Mouse (Mus musculus): ENCODE results near the gene Otulin. TPM values are rescaled to one million over a fixed set of nuclear protein-coding genes. Genes with fewer than 3 reads are reported as not detected.

Otulin gene
- polyA plus RNA-seq, 1 experiment from 2014 or later, result 28.7 TPM

GRCm38 (mm10) chr15:27530023-27530422, 100.5 kb downstream of the Otulin start:
- peaks cover 19% of the 10 kb centered on the region for H3K4me1 ChIP-seq
- H3K27me3 ChIP-seq, result no peaks in the 10 kb centered on the region
- H3K9me3 ChIP-seq, result no peaks in the 10 kb centered on the region
- no peak overlapping the region for H3K9ac ChIP-seq
- no peak overlapping the region for H3K27ac ChIP-seq
- ATAC-seq (ENCODE audit: low FRiP score, low read depth), result no peak
- no peak overlapping the region for H3K4me3 ChIP-seq
- no peak overlapping the region for H3K4me2 ChIP-seq (replicated peaks)
- 80% methylated on average over 4 of the region's 4 CpGs for WGBS
- H3K36me3 ChIP-seq, result no peaks in the 10 kb centered on the region

DNA sequence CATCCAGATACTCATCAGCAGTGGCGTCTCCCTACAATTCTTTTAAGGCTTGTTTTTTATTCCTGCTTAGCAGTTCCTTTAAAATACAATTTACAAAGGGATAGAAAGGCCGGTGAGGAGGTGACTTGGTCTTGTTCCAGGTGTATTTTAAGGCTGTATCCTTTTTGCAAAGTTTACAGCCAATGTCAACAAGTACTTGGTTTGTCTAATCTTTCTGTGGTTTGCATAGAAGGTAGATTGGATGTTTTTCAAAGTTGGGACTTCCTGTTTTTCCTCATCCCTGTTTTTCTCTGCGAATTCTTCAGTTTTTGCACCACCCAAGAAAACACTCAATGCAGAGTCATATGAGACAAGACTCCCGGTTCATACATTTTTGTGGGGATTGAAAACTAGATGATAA, 101.6 kb downstream of the Otulin start:
- Histone ChIP-seq H3K9ac (no peak overlapping the region), H3K27me3 (no peaks in the 10 kb centered on the region), H3K4me3 (no peak overlapping the region), H3K36me3 (no peaks in the 10 kb centered on the region), H3K27ac (no peak overlapping the region), H3K4me1 (peaks cover 14% of the 10 kb centered on the region), H3K4me2 (replicated peaks) (no peak overlapping the region), H3K9me3 (no peaks in the 10 kb centered on the region)
- ATAC-seq (ENCODE audit: low FRiP score, low read depth), result no peak
- 80% methylated on average over 4 of the region's 4 CpGs for WGBS

- 77% methylated on average over 12 of the region's 12 CpGs for WGBS
- Histone ChIP-seq H3K36me3 (no peaks in the 10 kb centered on the region), H3K9me3 (no peaks in the 10 kb centered on the region), H3K9ac (no peak overlapping the region), H3K4me3 (no peak overlapping the region), H3K4me1 (peaks cover 5% of the 10 kb centered on the region; the same call in 1 of the 2 replicates), H3K27me3 (no peaks in the 10 kb centered on the region), H3K4me2 (replicated peaks) (no peak overlapping the region), H3K27ac (no peak overlapping the region)
- ATAC-seq (ENCODE audit: low FRiP score, low read depth), result no peak
Observed at GRCm38 (mm10) chr15:27525233-27526005, 105.1 kb downstream of the Otulin start.

DNA sequence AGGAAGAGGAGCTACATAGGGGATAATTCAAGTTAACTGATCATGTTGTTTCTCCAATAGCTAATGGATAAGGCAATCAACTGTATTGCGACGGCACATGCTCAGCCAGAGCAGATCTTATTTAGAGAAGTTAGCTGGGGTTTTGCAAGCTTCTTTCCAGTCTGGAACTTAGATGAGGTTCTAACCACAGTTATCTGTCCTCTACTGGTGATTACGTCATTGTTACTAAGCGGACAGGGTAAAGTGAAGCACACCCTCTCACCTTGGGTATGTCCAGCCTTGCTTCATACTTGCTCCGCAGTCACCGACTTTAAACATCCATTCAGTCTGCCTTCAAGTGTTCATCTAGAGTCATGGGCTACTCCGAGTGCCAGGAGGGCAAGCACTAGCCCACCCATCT, 110.6 kb downstream of the Otulin start:
- 93% methylated on average over 7 of the region's 7 CpGs for WGBS

DNA sequence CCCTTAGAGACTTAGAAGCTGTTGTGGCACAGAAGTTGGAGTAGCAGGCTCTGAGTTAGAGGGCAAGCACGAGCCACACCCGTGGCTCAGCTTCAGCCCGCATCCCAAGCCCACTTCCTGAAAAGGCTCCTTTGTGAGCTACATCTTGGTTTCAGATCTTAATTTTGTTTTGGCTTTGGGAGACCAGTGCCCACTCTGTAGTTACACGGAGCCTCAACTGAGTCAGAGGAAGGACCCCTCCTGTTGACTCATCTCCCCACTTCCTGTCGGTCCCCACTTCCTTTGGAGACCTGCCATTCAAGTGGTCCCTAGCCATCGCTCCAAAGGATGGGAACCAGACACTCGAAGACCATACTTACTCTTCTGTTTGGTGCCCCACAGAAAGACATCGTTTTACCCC, 112.5 kb downstream of the Otulin start:
- no peak overlapping the region for H3K4me3 ChIP-seq
- no peak overlapping the region for H3K27ac ChIP-seq
- no peak for ATAC-seq (ENCODE audit: low FRiP score, low read depth)
- no peaks in the 10 kb centered on the region for H3K4me1 ChIP-seq
- H3K4me2 ChIP-seq (replicated peaks), result no peak overlapping the region
- H3K27me3 ChIP-seq, result no peaks in the 10 kb centered on the region
- no peak overlapping the region for H3K9ac ChIP-seq
- no peaks in the 10 kb centered on the region for H3K9me3 ChIP-seq
- WGBS, result 84% methylated on average over 8 of the region's 8 CpGs
- H3K36me3 ChIP-seq, result no peaks in the 10 kb centered on the region

More for the DNA sequence above, 110.6 kb downstream of the Otulin start:
- Histone ChIP-seq H3K9ac (no peak overlapping the region), H3K9me3 (no peaks in the 10 kb centered on the region), H3K27me3 (no peaks in the 10 kb centered on the region), H3K4me3 (no peak overlapping the region), H3K4me2 (replicated peaks) (no peak overlapping the region), H3K36me3 (no peaks in the 10 kb centered on the region), H3K27ac (no peak overlapping the region), H3K4me1 (no peaks in the 10 kb centered on the region)
- ATAC-seq (ENCODE audit: low FRiP score, low read depth), result no peak

- ATAC-seq (ENCODE audit: low FRiP score, low read depth), result no peak
- 74% methylated on average over 1 of the region's 1 CpGs for WGBS
- H3K27ac ChIP-seq, result no peak overlapping the region
- H3K27me3 ChIP-seq, result no peaks in the 10 kb centered on the region
- no peaks in the 10 kb centered on the region for H3K36me3 ChIP-seq
- H3K4me3 ChIP-seq, result no peak overlapping the region
- no peak overlapping the region for H3K4me2 ChIP-seq (replicated peaks)
- no peaks in the 10 kb centered on the region for H3K9me3 ChIP-seq
- no peak overlapping the region for H3K9ac ChIP-seq
- H3K4me1 ChIP-seq, result no peaks in the 10 kb centered on the region
Observed at GRCm38 (mm10) chr15:27516927-27517326, 113.6 kb downstream of the Otulin start.

- H3K4me3 ChIP-seq, result no peak overlapping the region
- H3K36me3 ChIP-seq, result no peaks in the 10 kb centered on the region
- no peak overlapping the region for H3K9ac ChIP-seq
- H3K27ac ChIP-seq, result no peak overlapping the region
- no peaks in the 10 kb centered on the region for H3K9me3 ChIP-seq
- WGBS, result 81% methylated on average over 17 of the region's 17 CpGs
- H3K27me3 ChIP-seq, result no peaks in the 10 kb centered on the region
- no peak overlapping the region for H3K4me2 ChIP-seq (replicated peaks)
- peaks cover 13% of the 10 kb centered on the region for H3K4me1 ChIP-seq
- no peak for ATAC-seq (ENCODE audit: low FRiP score, low read depth)
Observed at GRCm38 (mm10) chr15:27508982-27509381, 121.5 kb downstream of the Otulin start.

- no peak overlapping the region for H3K27ac ChIP-seq
- H3K4me1 ChIP-seq, result peaks cover 16% of the 10 kb centered on the region
- no peak overlapping the region for H3K4me2 ChIP-seq (replicated peaks)
- no peaks in the 10 kb centered on the region for H3K36me3 ChIP-seq
- no peak for ATAC-seq (ENCODE audit: low FRiP score, low read depth)
- H3K9ac ChIP-seq, result no peak overlapping the region
- no peaks in the 10 kb centered on the region for H3K27me3 ChIP-seq
- H3K4me3 ChIP-seq, result no peak overlapping the region
- no peaks in the 10 kb centered on the region for H3K9me3 ChIP-seq
- 81% methylated on average over 7 of the region's 7 CpGs for WGBS
Observed at GRCm38 (mm10) chr15:27508169-27508568, 122.3 kb downstream of the Otulin start.

DNA sequence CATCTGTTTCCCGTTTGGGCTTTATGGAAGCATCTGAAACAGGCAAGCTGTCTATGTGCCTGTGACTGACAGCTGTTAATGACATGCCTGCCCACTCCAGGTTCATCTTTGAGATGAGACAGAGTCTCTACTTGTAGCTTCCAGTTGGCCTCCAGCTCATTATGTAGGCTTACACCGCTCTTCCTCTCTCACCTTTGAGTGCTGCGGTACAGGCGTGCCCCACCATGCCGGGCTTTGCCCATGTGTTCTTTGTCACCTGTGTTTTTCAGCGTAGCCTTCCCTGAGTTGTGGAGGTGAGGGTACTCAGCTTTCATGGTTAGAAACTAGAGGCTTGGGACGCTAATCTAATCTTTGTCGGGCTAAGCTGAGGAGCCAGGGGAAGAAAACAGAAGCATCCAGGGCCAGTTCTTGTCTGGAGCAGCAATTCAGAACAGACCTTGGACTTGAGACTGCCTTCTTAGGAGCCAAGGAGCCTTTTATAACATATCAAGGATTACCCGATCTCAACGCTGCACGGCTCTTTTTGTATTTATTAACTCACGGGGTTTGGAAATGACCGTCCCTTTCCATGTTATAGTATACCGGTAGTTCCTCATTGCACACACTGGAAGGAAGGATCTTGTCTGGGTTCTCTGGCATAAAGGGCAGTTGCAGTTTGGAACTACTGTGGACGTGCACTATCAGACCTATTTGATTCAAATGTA, 123.4 kb downstream of the Otulin start:
- WGBS, result 79% methylated on average over 15 of the region's 15 CpGs
- no peaks in the 10 kb centered on the region for H3K9me3 ChIP-seq
- H3K27me3 ChIP-seq, result no peaks in the 10 kb centered on the region
- H3K36me3 ChIP-seq, result no peaks in the 10 kb centered on the region
- H3K9ac ChIP-seq, result no peak overlapping the region
- no peak overlapping the region for H3K4me2 ChIP-seq (replicated peaks)
- no peak overlapping the region for H3K4me3 ChIP-seq
- peaks cover 16% of the 10 kb centered on the region for H3K4me1 ChIP-seq
- ATAC-seq (ENCODE audit: low FRiP score, low read depth), result no peak
- no peak overlapping the region for H3K27ac ChIP-seq

DNA sequence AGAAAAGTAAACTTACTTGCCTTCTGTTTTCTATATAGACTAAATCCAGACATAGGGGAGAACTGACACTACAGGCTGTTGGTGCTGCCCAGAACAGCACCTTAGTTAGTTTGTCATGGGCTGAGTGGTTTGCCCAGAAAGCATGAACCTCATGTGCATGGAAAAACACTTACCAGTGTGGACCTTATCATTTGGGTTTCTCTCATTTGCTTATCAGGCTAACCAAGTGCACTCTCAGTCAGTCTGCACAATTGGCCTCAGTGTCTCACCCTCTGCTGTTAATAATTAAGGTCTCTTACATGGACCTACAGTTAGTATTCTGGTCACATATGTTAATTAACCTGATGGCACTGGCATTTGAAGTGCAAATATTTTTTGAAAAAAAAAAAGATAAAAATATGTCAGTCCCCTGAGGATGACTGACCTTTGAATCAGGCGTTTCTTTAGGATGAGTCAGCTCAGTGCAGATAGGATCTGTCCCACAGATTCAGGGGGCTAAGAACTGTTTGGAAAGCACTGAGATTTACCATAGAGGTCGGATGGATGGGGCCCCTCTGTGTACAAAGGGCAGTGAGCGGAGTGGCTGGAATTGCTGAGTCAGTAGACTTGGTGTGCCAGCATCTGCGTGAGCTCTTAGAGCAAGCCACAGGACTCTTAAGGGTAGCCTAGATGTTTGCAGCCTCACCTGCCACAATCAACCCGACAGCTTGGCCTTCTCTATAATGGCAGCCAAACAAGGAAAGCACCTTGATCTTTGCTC, 124.2 kb downstream of the Otulin start:
- H3K36me3 ChIP-seq, result no peaks in the 10 kb centered on the region
- no peak overlapping the region for H3K4me3 ChIP-seq
- H3K9ac ChIP-seq, result no peak overlapping the region
- 60% methylated on average over 5 of the region's 5 CpGs for WGBS
- H3K27ac ChIP-seq, result no peak overlapping the region
- H3K4me2 ChIP-seq (replicated peaks), result no peak overlapping the region
- no peak for ATAC-seq (ENCODE audit: low FRiP score, low read depth)
- peaks cover 16% of the 10 kb centered on the region for H3K4me1 ChIP-seq
- no peaks in the 10 kb centered on the region for H3K9me3 ChIP-seq
- H3K27me3 ChIP-seq, result no peaks in the 10 kb centered on the region

DNA sequence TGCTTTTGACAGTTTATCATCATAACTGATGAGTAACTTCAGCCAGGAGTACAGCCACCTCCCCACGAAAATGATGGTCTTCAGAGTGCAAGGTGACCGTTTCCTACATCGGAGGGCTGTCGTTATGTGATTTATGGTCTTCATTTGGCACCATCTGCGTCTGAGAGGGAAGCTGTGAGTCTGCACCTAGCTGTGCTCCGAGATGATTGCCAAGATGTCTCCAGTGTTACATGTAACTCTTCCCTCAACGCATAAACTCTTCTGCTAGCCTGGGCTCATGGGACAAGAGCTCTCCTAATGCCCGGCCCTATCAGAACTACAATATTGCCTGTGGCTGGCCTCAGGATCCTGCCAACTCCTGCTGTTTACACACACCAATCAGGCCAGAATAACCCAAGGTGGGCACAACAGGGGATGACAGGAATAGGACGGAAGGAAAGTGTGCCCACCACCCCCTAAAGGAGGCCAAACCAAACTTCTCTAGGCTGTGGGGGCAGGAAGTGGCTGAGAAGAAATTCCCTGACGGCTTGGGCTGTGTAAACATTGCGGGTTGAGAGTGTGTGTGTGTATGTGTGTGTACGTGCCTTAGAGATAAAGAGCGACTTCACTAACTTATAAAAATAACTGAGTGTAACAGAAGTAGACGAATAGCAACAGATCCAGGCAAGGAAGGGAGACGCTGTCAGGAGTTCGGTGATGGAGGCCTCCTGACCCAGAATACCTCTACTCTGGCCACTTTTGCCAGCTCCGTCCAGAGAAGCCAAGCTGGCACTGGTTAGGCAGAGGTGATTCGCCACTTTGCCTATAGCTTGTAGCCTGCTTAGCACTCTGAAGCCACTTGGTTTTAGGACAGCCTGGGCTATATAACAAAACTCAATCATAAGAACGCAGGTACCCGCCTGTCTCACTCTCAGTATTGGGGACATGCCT, 126.4 kb downstream of the Otulin start:
- H3K9me3 ChIP-seq, result no peaks in the 10 kb centered on the region
- ATAC-seq (ENCODE audit: low FRiP score, low read depth), result no peak
- peaks cover 16% of the 10 kb centered on the region for H3K4me1 ChIP-seq
- no peak overlapping the region for H3K27ac ChIP-seq
- no peaks in the 10 kb centered on the region for H3K36me3 ChIP-seq
- H3K27me3 ChIP-seq, result no peaks in the 10 kb centered on the region
- no peak overlapping the region for H3K9ac ChIP-seq
- no peak overlapping the region for H3K4me3 ChIP-seq
- 58% methylated on average over 20 of the region's 20 CpGs for WGBS
- H3K4me2 ChIP-seq (replicated peaks), result no peak overlapping the region

Data from limb, embryonic 13.5 days (tissue).